Mouse (Mus musculus) heart, embryonic 14.5 days (tissue): ENCODE measurements around the gene Cnep1r1. TPM values are rescaled to one million over a fixed set of nuclear protein-coding genes. Genes with fewer than 3 reads are reported as not detected.

Experiments used
- microRNA-seq: library from miRNA; unstranded; fragments of <30 nt; microRNA quantifications from one replicate; pipeline ENCODE4, GENCODE M21; 2016
- polyA plus RNA-seq: library from polyadenylated mRNA; unstranded; fragments of >200 nt; fragmentation: Nextera tagmentation; extraction: Ambion mirVana; gene quantifications from 2 replicates; pipeline ENCODE4 v1.2.1, GENCODE M21; 2014

Cnep1r1 gene
- polyA plus RNA-seq, 1 experiment from 2014 or later = 26.8 TPM

Small RNA genes within 50 kb of the gene (microRNA-seq; reads per million reads assigned to microRNA genes)
- gene Mir7071 = 1.7 reads per million

Other genes starting within 250 kb of the Cnep1r1 start
- 5.1 and 7.0 TPM in 2 replicates for gene Zfp423, start 159.2 kb upstream of the Cnep1r1 start, polyA plus RNA-seq
- gene Heatr3, start 19.1 kb downstream of the Cnep1r1 start, polyA plus RNA-seq = 30.0 and 34.0 TPM in 2 replicates
- gene Tent4b, start 80.4 kb downstream of the Cnep1r1 start, polyA plus RNA-seq = 9.1 and 10.1 TPM in 2 replicates
- 3.2 TPM in 2 replicates for gene Adcy7, start 153.6 kb downstream of the Cnep1r1 start, polyA plus RNA-seq
- gene Brd7, start 243.4 kb downstream of the Cnep1r1 start, polyA plus RNA-seq = 84.0 and 89.3 TPM in 2 replicates